Mouse (Mus musculus) liver, embryonic 13.5 days (tissue): ENCODE measurements around the gene Prox1. TPM values are rescaled to one million over a fixed set of nuclear protein-coding genes. Genes with fewer than 3 reads are reported as not detected.

Source experiments
- ATAC-seq: fragments of 200-750 bp; cut with Nextera tagmentation; 2 replicates; pipeline ENCODE4 v1.8.0; 2017; ENCODE audit warnings: low read depth, mild to moderate bottlenecking, moderate number of reproducible peaks, moderate library complexity
- DNase-seq: peaks from one replicate; pipeline ENCODE4 v3.0.0; 2022
- H3K27ac ChIP-seq: fragments of 300-500 bp; sonication (generic); 2 replicates; pipeline ENCODE4 v1.5.1; 2015; ENCODE audit warnings: moderate library complexity, mild to moderate bottlenecking, inconsistent platforms
- H3K27me3 ChIP-seq: fragments of 300-500 bp; sonication (generic); 2 replicates; pipeline ENCODE4 v1.6.1; 2015; ENCODE audit warnings: mild to moderate bottlenecking, inconsistent platforms
- H3K36me3 ChIP-seq: fragments of 300-500 bp; sonication (generic); 2 replicates; pipeline ENCODE4 v1.6.1; 2015; ENCODE audit warnings: mild to moderate bottlenecking, inconsistent platforms
- H3K4me1 ChIP-seq: fragments of 300-500 bp; sonication (generic); replicated peaks from 2 replicates; pipeline ENCODE4 v1.6.1; 2015; ENCODE audit warnings: inconsistent platforms
- H3K4me2 ChIP-seq: fragments of 300-500 bp; sonication (generic); 2 replicates; pipeline ENCODE4 v1.6.1; 2015; ENCODE audit warnings: inconsistent platforms, mild to moderate bottlenecking, moderate library complexity
- H3K4me3 ChIP-seq: fragments of 300-500 bp; sonication (generic); replicated peaks from 2 replicates; pipeline ENCODE4 v1.5.1; 2015; ENCODE audit warnings: mild to moderate bottlenecking, inconsistent platforms
- H3K9ac ChIP-seq: fragments of 300-500 bp; sonication (generic); 2 replicates; pipeline ENCODE4 v1.6.1; 2015; ENCODE audit warnings: mild to moderate bottlenecking, inconsistent platforms
- H3K9me3 ChIP-seq: fragments of 300-500 bp; sonication (generic); replicated peaks from 2 replicates; pipeline ENCODE4 v1.6.1; 2016; ENCODE audit warnings: inconsistent platforms
- WGBS: fragments of 180-500 bp; shearing (Covaris S2); methylation state at CpG from one replicate; pipeline ENCODE4 v1.1.7; 2015; ENCODE audit not compliant: insufficient replicate concordance; 5-methylcytosine and 5-hydroxymethylcytosine counted together
- polyA plus RNA-seq: library from polyadenylated mRNA; unstranded; fragments of >200 nt; fragmentation: Nextera tagmentation; extraction: Ambion mirVana; gene quantifications from 2 replicates; pipeline ENCODE4 v1.2.1, GENCODE M21; 2015

Prox1 gene
- polyA plus RNA-seq, 1 experiment from 2014 or later, result 4.1 TPM

- no peak overlapping the region for H3K4me3 ChIP-seq
- no peak for DNase-seq
- H3K27me3 ChIP-seq, result no peaks in the 10 kb centered on the region
- peak; percentile 69 for ATAC-seq
- 54% methylated on average over 14 of the region's 14 CpGs for WGBS
- 0 out of 2 replicates have a peak, but pooled peaks cover 5% of the 10 kb centered on the region for H3K36me3 ChIP-seq
- H3K4me2 ChIP-seq, result no peak overlapping the region
- H3K27ac ChIP-seq, result no peak overlapping the region
- peaks cover 7% of the 10 kb centered on the region; the same call in 1 of the 2 replicates for H3K4me1 ChIP-seq
- H3K9me3 ChIP-seq, result no peaks in the 10 kb centered on the region
- H3K9ac ChIP-seq, result no peak overlapping the region
Measured at GRCm38 (mm10) chr1:190124961-190125739, 45.4 kb downstream of the Prox1 start.

- DNase-seq, result no peak
- Histone ChIP-seq H3K4me2 (no peak overlapping the region), H3K27ac (no peak overlapping the region), H3K4me3 (no peak overlapping the region), H3K9ac (no peak overlapping the region), H3K4me1 (peaks cover 7% of the 10 kb centered on the region; the same call in 1 of the 2 replicates), H3K9me3 (no peaks in the 10 kb centered on the region), H3K36me3 (0 out of 2 replicates have a peak, but pooled peaks cover 5% of the 10 kb centered on the region), H3K27me3 (no peaks in the 10 kb centered on the region)
- ATAC-seq, result no peak
- WGBS, result 76% methylated on average over 13 of the region's 13 CpGs
Measured at GRCm38 (mm10) chr1:190123404-190123803, 47.1 kb downstream of the Prox1 start.

- Histone ChIP-seq H3K4me1 (no peaks in the 10 kb centered on the region), H3K27ac (no peak overlapping the region), H3K4me3 (no peak overlapping the region), H3K36me3 (no peaks in the 10 kb centered on the region), H3K27me3 (no peaks in the 10 kb centered on the region), H3K9ac (no peak overlapping the region), H3K9me3 (0 out of 2 replicates have a peak, but pooled peaks cover 5% of the 10 kb centered on the region), H3K4me2 (no peak overlapping the region)
- DNase-seq, result no peak
- 59% methylated on average over 1 of the region's 1 CpGs for WGBS
- no peak for ATAC-seq
Measured at GRCm38 (mm10) chr1:190115985-190116384, 54.5 kb downstream of the Prox1 start.

GRCm38 (mm10) chr1:190111741-190112140 lies 58.8 kb downstream of the Prox1 start:
- no peak overlapping the region for H3K9ac ChIP-seq
- no peak overlapping the region for H3K4me2 ChIP-seq
- no peaks in the 10 kb centered on the region for H3K4me1 ChIP-seq
- H3K4me3 ChIP-seq, result no peak overlapping the region
- H3K36me3 ChIP-seq, result no peaks in the 10 kb centered on the region
- H3K9me3 ChIP-seq, result peaks cover 5% of the 10 kb centered on the region; the same call in 1 of the 2 replicates
- 53% methylated on average over 6 of the region's 6 CpGs for WGBS
- DNase-seq, result no peak
- no peak overlapping the region for H3K27ac ChIP-seq
- ATAC-seq, result no peak
- no peaks in the 10 kb centered on the region for H3K27me3 ChIP-seq

GRCm38 (mm10) chr1:190107587-190107986 lies 62.9 kb downstream of the Prox1 start:
- H3K4me2 ChIP-seq, result no peak overlapping the region
- DNase-seq, result no peak
- H3K9ac ChIP-seq, result no peak overlapping the region
- WGBS, result 73% methylated on average over 1 of the region's 1 CpGs
- no peaks in the 10 kb centered on the region for H3K36me3 ChIP-seq
- no peaks in the 10 kb centered on the region for H3K4me1 ChIP-seq
- H3K9me3 ChIP-seq, result no peaks in the 10 kb centered on the region; the same call in 1 of the 2 replicates
- ATAC-seq, result no peak
- H3K27me3 ChIP-seq, result no peaks in the 10 kb centered on the region
- no peak overlapping the region for H3K27ac ChIP-seq
- no peak overlapping the region for H3K4me3 ChIP-seq

GRCm38 (mm10) chr1:190106674-190107420 lies 63.7 kb downstream of the Prox1 start:
- no peak overlapping the region for H3K4me2 ChIP-seq
- no peaks in the 10 kb centered on the region for H3K4me1 ChIP-seq
- ATAC-seq (peak; percentile 80), DNase-seq (peak; percentile 13)
- no peaks in the 10 kb centered on the region for H3K27me3 ChIP-seq
- H3K4me3 ChIP-seq, result no peak overlapping the region
- no peaks in the 10 kb centered on the region for H3K36me3 ChIP-seq
- no peak overlapping the region for H3K9ac ChIP-seq
- H3K27ac ChIP-seq, result peak overlapping the region; percentile 73
- WGBS, result 50% methylated on average over 16 of the region's 16 CpGs
- H3K9me3 ChIP-seq, result no peaks in the 10 kb centered on the region; the same call in 1 of the 2 replicates

- no peaks in the 10 kb centered on the region for H3K4me1 ChIP-seq
- DNase-seq, result no peak
- no peak overlapping the region for H3K9ac ChIP-seq
- no peak overlapping the region for H3K4me2 ChIP-seq
- ATAC-seq, result no peak
- H3K4me3 ChIP-seq, result no peak overlapping the region
- 60% methylated on average over 5 of the region's 5 CpGs for WGBS
- H3K36me3 ChIP-seq, result no peaks in the 10 kb centered on the region
- H3K27ac ChIP-seq, result peak overlapping the region; percentile 73
- H3K27me3 ChIP-seq, result no peaks in the 10 kb centered on the region
- no peaks in the 10 kb centered on the region; the same call in 1 of the 2 replicates for H3K9me3 ChIP-seq
Measured at GRCm38 (mm10) chr1:190106060-190106459, 64.5 kb downstream of the Prox1 start.

- H3K27me3 ChIP-seq, result no peaks in the 10 kb centered on the region
- no peaks in the 10 kb centered on the region for H3K9me3 ChIP-seq
- H3K27ac ChIP-seq, result no peak overlapping the region
- 68% methylated on average over 9 of the region's 9 CpGs for WGBS
- no peak overlapping the region for H3K9ac ChIP-seq
- H3K4me2 ChIP-seq, result no peak overlapping the region
- H3K4me1 ChIP-seq, result no peaks in the 10 kb centered on the region
- no peaks in the 10 kb centered on the region for H3K36me3 ChIP-seq
- no peak for ATAC-seq
- no peak overlapping the region for H3K4me3 ChIP-seq
- no peak for DNase-seq
Measured at GRCm38 (mm10) chr1:190093326-190093725, 77.2 kb downstream of the Prox1 start.

GRCm38 (mm10) chr1:190092076-190092475 lies 78.4 kb downstream of the Prox1 start:
- WGBS, result 73% methylated on average over 7 of the region's 7 CpGs
- no peak for DNase-seq
- Histone ChIP-seq H3K27me3 (no peaks in the 10 kb centered on the region), H3K4me3 (no peak overlapping the region), H3K9ac (no peak overlapping the region), H3K27ac (no peak overlapping the region), H3K4me2 (no peak overlapping the region), H3K36me3 (no peaks in the 10 kb centered on the region), H3K9me3 (no peaks in the 10 kb centered on the region), H3K4me1 (no peaks in the 10 kb centered on the region)
- no peak for ATAC-seq

GRCm38 (mm10) chr1:190088929-190089328 lies 81.6 kb downstream of the Prox1 start:
- DNase-seq (no peak), ATAC-seq (no peak)
- Histone ChIP-seq H3K27me3 (no peaks in the 10 kb centered on the region), H3K27ac (no peak overlapping the region), H3K9ac (no peak overlapping the region), H3K36me3 (no peaks in the 10 kb centered on the region), H3K4me3 (no peak overlapping the region), H3K4me1 (no peaks in the 10 kb centered on the region), H3K9me3 (no peaks in the 10 kb centered on the region), H3K4me2 (no peak overlapping the region)
- WGBS, result 27% methylated on average over 2 of the region's 2 CpGs

GRCm38 (mm10) chr1:190085703-190086102 lies 84.8 kb downstream of the Prox1 start:
- no peak overlapping the region for H3K9ac ChIP-seq
- no peaks in the 10 kb centered on the region for H3K27me3 ChIP-seq
- 65% methylated on average over 7 of the region's 7 CpGs for WGBS
- H3K4me1 ChIP-seq, result peaks cover 7% of the 10 kb centered on the region
- H3K4me3 ChIP-seq, result no peak overlapping the region
- no peak for ATAC-seq
- H3K36me3 ChIP-seq, result no peaks in the 10 kb centered on the region
- no peak overlapping the region for H3K27ac ChIP-seq
- DNase-seq, result no peak
- H3K9me3 ChIP-seq, result no peaks in the 10 kb centered on the region
- no peak overlapping the region for H3K4me2 ChIP-seq
